Mouse (Mus musculus): Measurements from ENCODE around the gene Capn9.

DNA sequence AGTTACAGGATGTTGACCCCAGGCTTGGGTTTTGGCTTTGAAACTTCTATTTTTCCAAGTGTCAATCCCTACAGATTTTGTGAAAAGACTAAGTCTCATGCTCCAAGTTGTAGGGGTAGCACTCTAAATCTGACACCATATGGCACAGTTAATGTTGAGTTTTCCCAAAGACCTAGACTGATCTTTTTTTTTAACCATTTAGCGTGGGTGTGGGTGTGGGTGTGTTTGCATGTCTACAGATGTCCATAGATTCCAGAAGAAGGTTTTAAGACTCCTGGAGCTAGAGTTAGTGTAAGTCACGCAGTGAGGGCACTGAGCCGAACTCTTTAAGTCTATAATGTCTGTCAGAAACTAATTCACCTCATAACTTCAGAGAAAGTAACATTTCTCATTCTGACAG is 43.3 kb upstream of the Capn9 start:
- TF ChIP-seq GATA1 (IDR thresholded peaks at IDR 0.05; ENCODE audit: borderline replicate concordance, low read length): no peak
- no peak for TF ChIP-seq FLI1 (IDR thresholded peaks at IDR 0.05; ENCODE audit: low read length)
